Mouse (Mus musculus) adrenal gland, postnatal 25 days (tissue): ENCODE measurements around the gene Card10. TPM values are rescaled to one million over a fixed set of nuclear protein-coding genes. Genes with fewer than 3 reads are reported as not detected.

Experiments used
- DNase-seq: peaks from one replicate; pipeline ENCODE4 v3.0.0; 2021; ENCODE audit warnings: mixed read lengths
- total RNA-seq: library from RNA; stranded (reverse); gene quantifications from 2 replicates; pipeline ENCODE4 v1.2.3, GENCODE M21; 2021

Gene Card10
- total RNA-seq, 1 experiment from 2014 or later = 7.0 TPM

DNA sequence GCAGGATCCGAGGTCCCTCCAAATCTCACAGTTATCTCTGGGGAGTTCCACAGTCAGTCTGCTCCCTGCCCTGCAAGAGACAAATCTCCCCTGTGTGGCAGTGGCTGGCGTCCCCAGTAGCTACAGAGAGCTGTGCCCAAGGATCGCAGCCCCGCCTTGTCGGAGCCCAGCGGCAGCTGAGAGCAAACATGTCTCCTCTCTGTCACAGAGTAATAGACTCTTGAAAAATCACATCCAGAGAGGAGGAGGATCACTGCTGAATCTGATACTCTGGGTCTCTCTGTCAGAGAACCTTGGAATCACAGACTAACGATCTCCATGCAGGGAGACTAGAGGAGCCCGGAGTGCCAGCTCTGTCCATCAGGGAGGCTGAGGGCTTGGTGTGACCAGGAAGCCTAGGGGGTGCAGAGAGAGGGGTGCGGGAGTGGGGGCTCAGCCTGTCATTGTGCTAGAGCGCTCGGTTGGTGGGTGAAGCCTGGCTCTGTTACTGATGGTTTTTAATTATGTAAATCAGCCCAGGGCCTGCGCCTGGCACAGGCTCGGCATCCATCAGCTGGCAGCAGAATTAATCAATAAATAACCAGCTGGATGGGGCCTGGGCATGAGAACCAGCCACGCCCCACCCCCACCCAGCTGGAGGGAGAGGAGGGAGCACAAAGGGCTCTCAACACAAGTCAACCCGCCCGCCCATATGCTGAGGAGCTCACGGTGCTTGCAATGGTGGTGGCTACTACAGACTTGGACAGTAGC lies 67.2 kb downstream of the Card10 start:
- no peak for DNase-seq

DNA sequence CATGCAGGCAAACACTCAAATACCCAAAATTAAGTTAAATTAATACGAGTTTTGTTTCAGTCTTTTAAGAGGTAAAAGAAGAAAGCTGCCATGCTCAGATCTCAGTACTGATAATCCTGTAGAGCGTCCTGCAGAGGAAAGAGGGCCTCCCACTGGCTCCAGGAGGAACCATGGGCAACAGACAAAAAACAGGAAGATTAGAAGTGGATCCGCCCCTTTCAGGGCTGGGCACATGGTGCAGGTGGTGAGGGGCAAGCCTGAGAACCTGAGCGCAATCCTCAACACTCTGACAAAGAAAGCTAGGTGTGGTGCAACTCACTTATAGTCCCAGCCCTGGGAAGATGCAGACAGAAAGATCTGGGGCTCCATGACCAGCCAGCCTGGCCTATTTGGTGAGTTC lies 71.0 kb downstream of the Card10 start:
- no peak for DNase-seq

DNA sequence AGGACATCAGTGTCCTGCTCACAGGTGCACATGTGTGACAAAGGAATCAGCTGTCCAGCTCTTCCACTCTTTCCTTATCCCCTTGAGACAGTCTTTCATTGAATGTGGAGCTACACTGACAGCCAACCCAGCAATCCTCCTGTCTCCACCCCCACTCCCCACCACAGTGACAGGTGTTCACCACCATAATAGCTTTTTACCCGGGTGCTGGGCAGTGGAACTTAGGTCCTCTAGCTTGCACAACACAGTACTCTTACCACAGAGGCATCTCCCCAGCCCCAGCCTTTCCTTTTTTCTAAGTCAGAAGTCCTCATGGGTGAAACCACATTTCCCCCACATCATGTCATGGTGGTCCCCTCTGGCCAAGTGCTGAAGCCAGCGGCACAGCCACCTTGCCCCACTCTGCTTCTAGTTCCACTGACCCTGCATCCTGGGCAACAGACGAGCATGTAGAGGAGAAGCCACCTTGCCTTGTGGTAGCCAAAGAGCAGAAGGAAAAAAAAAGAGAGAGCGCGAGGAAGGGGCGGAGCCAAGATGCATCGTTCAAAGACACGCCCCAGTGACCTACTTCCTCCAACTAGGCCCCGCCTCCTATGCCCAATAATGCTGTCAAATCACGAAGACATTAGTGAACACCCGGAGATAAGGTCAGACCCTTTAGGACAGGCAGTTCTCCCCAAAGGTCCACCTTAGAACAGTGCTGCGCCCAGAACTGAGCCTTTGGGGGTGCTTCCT lies 72.4 kb downstream of the Card10 start:
- no peak for DNase-seq

DNA sequence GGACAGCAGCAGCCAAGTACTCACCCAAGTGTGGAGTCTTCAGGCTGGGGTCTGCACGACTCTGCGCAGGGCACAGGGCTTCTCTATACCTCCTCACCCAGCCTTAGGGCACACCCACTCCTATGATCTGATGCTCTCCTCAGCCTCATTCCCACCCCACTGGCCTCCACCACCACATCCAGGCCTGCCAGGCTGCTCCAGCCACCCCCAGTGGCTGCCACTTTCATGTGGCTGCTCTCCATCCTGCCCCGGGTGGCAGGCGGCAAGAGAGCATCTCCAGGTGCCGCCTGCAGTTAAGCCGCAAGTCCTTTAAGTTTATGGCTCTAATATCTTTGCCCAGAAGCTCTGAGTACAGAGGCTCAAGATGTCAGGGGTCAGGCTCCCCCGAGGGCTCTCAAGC lies 76.1 kb downstream of the Card10 start:
- no peak for DNase-seq

Other genes with a start within 250 kb of the Card10 start
- 2.7 and 4.5 TPM in 2 replicates for gene Rac2, start 230.3 kb downstream of the Card10 start, total RNA-seq
- 7.5 and 7.6 TPM in 2 replicates for gene Cyth4, start 206.0 kb downstream of the Card10 start, total RNA-seq
- 2.4 and 7.8 TPM in 2 replicates for gene Elfn2, start 84.3 kb downstream of the Card10 start, total RNA-seq
- gene Mfng, start 29.6 kb downstream of the Card10 start, total RNA-seq = 11.9 and 14.5 TPM in 2 replicates
- 38.8 and 43.4 TPM in 2 replicates for gene Cdc42ep1, start 39.6 kb upstream of the Card10 start, total RNA-seq
- not detected in 2 replicates for gene Lgals2, start 52.5 kb upstream of the Card10 start, total RNA-seq
- gene Gga1, start 74.1 kb upstream of the Card10 start, total RNA-seq = 58.1 and 61.5 TPM in 2 replicates
- not detected in 2 replicates for gene Gm49510, start 96.6 kb upstream of the Card10 start, total RNA-seq
- 6.1 and 8.8 TPM in 2 replicates for gene Sh3bp1, start 96.7 kb upstream of the Card10 start, total RNA-seq
- gene Pdxp, start 110.9 kb upstream of the Card10 start, total RNA-seq = 5.0 and 6.0 TPM in 2 replicates
- gene Lgals1, start 123.7 kb upstream of the Card10 start, total RNA-seq = 273 and 304 TPM in 2 replicates
- 42.7 and 44.0 TPM in 2 replicates for gene Nol12, start 131.9 kb upstream of the Card10 start, total RNA-seq
- gene Triobp, start 144.7 kb upstream of the Card10 start, total RNA-seq = 113 and 114 TPM in 2 replicates
- gene H1f0, start 225.4 kb upstream of the Card10 start, total RNA-seq = 159 and 217 TPM in 2 replicates
- 0.39 TPM in 1 of 2 replicates, not detected in the other for gene Galr3, start 238.8 kb upstream of the Card10 start, total RNA-seq